Mouse (Mus musculus): Measurements from ENCODE around the gene Rora.
A peak's percentile ranks its signal among the peaks of the same experiment; 100 is the strongest.

Gene Rora

GRCm38 (mm10) chr9:69376982-69377653 is 723.5 kb downstream of the Rora start:
- no peak for DNase-seq (ENCODE audit: low read depth in 1 of 2, low spot score in 2 of 2)

GRCm38 (mm10) chr9:69377654-69378045 is 724.1 kb downstream of the Rora start:
- no peak for DNase-seq (ENCODE audit: low read depth in 1 of 2, low spot score in 2 of 2)

DNA sequence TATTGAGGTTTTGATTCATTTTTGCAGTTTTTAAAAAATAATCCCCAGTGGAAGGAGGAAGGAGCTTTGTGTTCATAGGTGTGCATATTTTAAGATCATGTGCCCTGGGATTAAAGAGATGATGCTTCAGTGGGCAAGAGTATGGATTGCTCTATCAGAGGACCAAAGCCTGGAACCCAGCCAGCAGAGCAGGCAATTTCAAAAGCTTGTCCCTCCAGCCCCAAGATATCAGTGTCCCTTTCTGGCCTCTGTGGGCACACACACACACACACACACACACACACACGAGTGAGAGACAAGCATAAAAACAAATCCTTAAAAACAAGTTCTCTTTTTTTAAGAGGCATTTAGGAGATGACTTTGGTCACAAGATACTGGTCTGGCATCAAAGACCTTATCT is 727.0 kb downstream of the Rora start:
- no peak for DNase-seq (ENCODE audit: low read depth in 1 of 2, low spot score in 2 of 2)

- no peak for DNase-seq (ENCODE audit: low read depth in 1 of 2, low spot score in 2 of 2)
Measured at GRCm38 (mm10) chr9:69381741-69382140, 728.2 kb downstream of the Rora start.

DNA sequence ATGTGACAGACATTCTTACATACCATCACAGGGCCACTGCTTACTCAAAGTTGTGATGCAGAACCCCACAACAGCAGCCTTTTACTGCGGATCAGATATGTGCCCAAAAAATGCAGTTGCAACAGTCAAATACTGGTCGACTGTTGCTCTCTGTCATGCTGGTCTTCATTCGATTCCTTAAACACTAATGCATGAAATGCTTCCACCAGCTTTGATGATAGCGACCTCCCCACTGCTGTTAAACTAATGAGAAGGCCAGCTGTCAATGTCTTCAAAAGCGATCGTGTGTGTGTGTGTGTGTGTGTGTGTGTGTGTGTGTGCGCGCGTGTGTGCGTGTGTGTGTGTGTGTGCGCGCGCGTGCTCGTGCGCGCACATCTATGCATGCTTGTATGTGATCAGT is 730.9 kb downstream of the Rora start:
- DNase-seq (ENCODE audit: low read depth in 1 of 2, low spot score in 2 of 2): no peak

GRCm38 (mm10) chr9:69384905-69385304 is 731.3 kb downstream of the Rora start:
- DNase-seq (ENCODE audit: low read depth in 1 of 2, low spot score in 2 of 2): no peak

- no peak for DNase-seq (ENCODE audit: low read depth in 1 of 2, low spot score in 2 of 2)
Measured at GRCm38 (mm10) chr9:69387296-69387695, 733.7 kb downstream of the Rora start.

DNA sequence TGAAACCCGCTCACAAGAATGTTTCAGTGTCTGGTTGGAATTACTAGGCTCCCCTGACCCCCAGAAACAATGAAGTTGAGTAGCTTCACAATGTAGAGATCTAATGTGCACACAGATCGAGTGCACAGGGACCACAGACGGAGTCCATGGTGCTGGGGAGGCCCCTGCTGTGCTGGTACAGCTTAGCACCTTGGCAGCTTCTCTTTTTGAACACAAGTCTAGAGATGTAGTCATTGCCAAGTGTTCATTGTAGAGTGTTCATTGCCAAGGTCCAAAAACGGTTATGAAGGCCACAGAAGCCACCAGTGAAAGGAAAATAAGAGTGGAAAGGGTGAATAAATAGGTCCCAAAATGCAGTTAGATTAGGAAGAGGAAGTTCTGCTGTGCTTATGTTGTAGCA is 737.0 kb downstream of the Rora start:
- no peak for DNase-seq (ENCODE audit: low read depth in 1 of 2, low spot score in 2 of 2)

GRCm38 (mm10) chr9:69394234-69394633 is 740.6 kb downstream of the Rora start:
- DNase-seq (ENCODE audit: low read depth in 1 of 2, low spot score in 2 of 2): no peak

DNA sequence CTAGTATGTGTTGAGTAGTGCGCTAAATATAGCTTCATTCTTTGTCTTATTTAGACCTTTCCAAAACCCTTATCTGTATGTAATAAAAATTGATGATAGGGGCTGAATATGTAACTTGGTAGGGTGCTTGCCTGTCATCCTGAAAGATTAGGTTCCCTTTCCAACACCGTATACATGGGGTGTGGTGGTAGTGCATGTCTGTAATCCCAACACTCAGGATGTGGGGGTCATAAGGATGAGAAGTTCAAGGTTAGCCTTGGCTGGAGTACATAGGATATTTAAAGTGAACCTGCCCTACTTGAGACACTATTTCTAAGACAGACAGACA is 743.8 kb downstream of the Rora start:
- DNase-seq (ENCODE audit: low read depth in 1 of 2, low spot score in 2 of 2): no peak

DNA sequence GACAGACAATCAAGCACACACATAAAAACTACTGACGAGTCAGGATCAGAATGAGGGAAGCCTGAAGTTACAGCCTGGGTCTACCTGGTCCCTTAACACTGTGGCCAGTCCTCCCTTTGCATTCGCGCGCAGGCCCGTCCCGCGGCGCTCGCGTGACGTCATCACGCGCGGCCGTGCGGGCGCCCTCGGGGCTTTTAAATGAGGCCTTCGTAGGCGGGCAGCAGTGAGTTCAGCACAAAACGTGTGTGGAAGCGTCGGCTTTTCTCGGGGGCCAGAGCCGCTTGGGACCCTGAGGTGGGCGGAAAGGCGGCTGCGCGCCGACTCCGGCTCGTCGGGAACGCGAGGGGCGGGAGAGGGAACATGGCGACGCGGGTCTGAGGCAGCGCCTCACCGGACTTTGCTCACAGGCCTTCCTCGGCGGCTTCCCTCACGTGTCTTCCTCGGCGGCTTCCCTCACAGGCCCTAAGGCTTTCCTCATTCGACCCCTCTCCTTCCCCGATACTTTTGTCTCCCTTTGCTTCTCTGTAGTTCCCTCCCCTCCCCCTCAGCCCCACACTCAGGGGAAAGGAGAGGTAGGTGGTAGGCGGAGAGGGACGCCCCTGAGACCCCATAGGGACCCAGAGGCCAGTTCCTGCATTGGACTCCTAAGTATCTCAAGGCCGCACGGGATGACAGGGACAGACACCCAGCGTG is 744.3 kb downstream of the Rora start, which contains the start of gene Ice2:
Gene Ice2, plus strand, starts transcription at position 147 of the 693 bp plus-strand sequence.
- DNase-seq (ENCODE audit: low read depth in 1 of 2, low spot score in 2 of 2): peak; percentile 11 to 56

DNA sequence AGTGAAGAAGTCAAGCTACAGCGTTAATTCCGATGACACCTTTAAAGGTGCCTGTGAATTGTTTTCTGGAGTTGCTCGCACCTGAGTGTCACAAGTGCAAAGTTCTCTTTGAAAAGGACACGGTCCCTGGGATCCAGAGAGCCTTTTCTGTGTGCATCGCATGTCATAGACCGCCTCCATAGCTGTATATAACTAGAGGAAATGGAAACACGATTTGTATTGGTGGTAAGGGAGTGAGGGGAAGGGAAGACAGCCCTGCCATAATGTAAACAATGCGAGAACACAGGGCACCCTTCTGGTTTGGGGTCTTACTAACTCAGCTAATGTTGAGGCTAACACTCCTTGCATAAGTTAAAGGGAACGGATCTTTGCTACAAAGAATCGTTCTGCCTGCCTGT is 744.9 kb downstream of the Rora start:
- no peak for DNase-seq (ENCODE audit: low read depth in 1 of 2, low spot score in 2 of 2)

DNA sequence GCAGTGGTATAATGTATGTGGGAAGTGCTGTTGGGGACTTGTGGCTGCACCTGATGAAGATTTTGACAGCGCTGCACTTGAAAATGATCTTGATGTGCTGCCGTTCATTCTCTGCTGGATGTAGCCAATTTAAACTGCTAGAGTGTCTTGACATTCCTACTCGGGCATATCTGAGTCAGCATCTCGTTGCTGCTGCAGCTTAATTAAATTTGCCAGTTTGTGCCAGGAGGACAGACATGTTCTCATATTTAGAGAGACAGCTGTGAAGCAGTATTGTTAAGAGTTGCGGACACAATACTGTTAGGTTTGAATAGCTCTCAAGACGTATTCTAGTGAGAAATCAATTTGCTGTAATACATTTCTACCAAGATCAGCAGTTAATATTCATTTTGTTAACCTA is 751.1 kb downstream of the Rora start:
- no peak for DNase-seq (ENCODE audit: low read depth in 1 of 2, low spot score in 2 of 2)

- DNase-seq (ENCODE audit: low read depth in 1 of 2, low spot score in 2 of 2): no peak
Measured at GRCm38 (mm10) chr9:69419476-69419875, 765.9 kb downstream of the Rora start.

GRCm38 (mm10) chr9:69430531-69430930 is 776.9 kb downstream of the Rora start:
- no peak for DNase-seq (ENCODE audit: low read depth in 1 of 2, low spot score in 2 of 2)

GRCm38 (mm10) chr9:69431863-69432555 is 778.4 kb downstream of the Rora start:
- DNase-seq (ENCODE audit: low read depth in 1 of 2, low spot score in 2 of 2): no peak

- no peak for DNase-seq (ENCODE audit: low read depth in 1 of 2, low spot score in 2 of 2)
Measured at GRCm38 (mm10) chr9:69435194-69435593, 781.6 kb downstream of the Rora start.

GRCm38 (mm10) chr9:69435662-69436061 is 782.1 kb downstream of the Rora start:
- DNase-seq (ENCODE audit: low read depth in 1 of 2, low spot score in 2 of 2): no peak

Data from monocyte, adult 2 months (primary cell).